Mouse (Mus musculus): ENCODE data around the gene Dnajc11. TPM values are rescaled to one million over a fixed set of nuclear protein-coding genes. Genes with fewer than 3 reads are reported as not detected.

Dnajc11 gene
- polyA plus RNA-seq, 1 experiment from 2014 or later = 47.5 TPM

- peak; percentile 60 for DNase-seq (ENCODE audit: low spot score)
- H3K27me3 ChIP-seq (replicated peaks; ENCODE audit: control insufficient read depth, insufficient read depth, low read length) = no peaks in the 10 kb centered on the region
- WGBS = 8% methylated on average over 8 of the region's 8 CpGs
- peak overlapping the region; percentile 71; the same call in 1 of the 2 replicates for H3K9ac ChIP-seq (ENCODE audit: low read depth, low read length)
- peak overlapping the region; percentile 90; the same call in 1 of the 2 replicates for H3K27ac ChIP-seq (replicated peaks; ENCODE audit: low read depth, low read length)
- peaks cover 8% of the 10 kb centered on the region for H3K36me3 ChIP-seq (ENCODE audit: control insufficient read depth, insufficient read depth, low read length)
- no peak for ATAC-seq (ENCODE audit: low read depth)
- no peaks in the 10 kb centered on the region for H3K9me3 ChIP-seq (ENCODE audit: control insufficient read depth, low read length)
- H3K4me1 ChIP-seq (ENCODE audit: control insufficient read depth, insufficient read depth, low read length) = peaks cover 23% of the 10 kb centered on the region
- H3K4me2 ChIP-seq (ENCODE audit: low read depth, low read length) = peak overlapping the region; percentile 99
- peak overlapping the region; percentile 71 for H3K4me3 ChIP-seq (ENCODE audit: low read depth, low read length)
Observed at GRCm38 (mm10) chr4:152007481-152008147, 74.1 kb downstream of the Dnajc11 start.

- WGBS = 2% methylated on average over 14 of the region's 14 CpGs
- DNase-seq (ENCODE audit: low spot score) = no peak
- peaks cover 8% of the 10 kb centered on the region for H3K36me3 ChIP-seq (ENCODE audit: control insufficient read depth, insufficient read depth, low read length)
- peak overlapping the region; percentile 99 for H3K4me2 ChIP-seq (ENCODE audit: low read depth, low read length)
- H3K9me3 ChIP-seq (ENCODE audit: control insufficient read depth, low read length) = no peaks in the 10 kb centered on the region
- no peak for ATAC-seq (ENCODE audit: low read depth)
- peak overlapping the region; percentile 71; the same call in 1 of the 2 replicates for H3K9ac ChIP-seq (ENCODE audit: low read depth, low read length)
- peak overlapping the region; percentile 90 for H3K27ac ChIP-seq (replicated peaks; ENCODE audit: low read depth, low read length)
- peaks cover 23% of the 10 kb centered on the region for H3K4me1 ChIP-seq (ENCODE audit: control insufficient read depth, insufficient read depth, low read length)
- peak overlapping the region; percentile 71 for H3K4me3 ChIP-seq (ENCODE audit: low read depth, low read length)
- H3K27me3 ChIP-seq (replicated peaks; ENCODE audit: control insufficient read depth, insufficient read depth, low read length) = no peaks in the 10 kb centered on the region
Observed at GRCm38 (mm10) chr4:152008148-152008500, 74.6 kb downstream of the Dnajc11 start.

GRCm38 (mm10) chr4:152008622-152009075, 75.2 kb downstream of the Dnajc11 start, which contains the start of gene Klhl21:
Gene Klhl21 (plus strand): TSS chr4:152008803.
- peak; percentile 98 for DNase-seq (ENCODE audit: low spot score)
- Histone ChIP-seq H3K4me1 (ENCODE audit: control insufficient read depth, insufficient read depth, low read length) (peaks cover 23% of the 10 kb centered on the region), H3K27ac (replicated peaks; ENCODE audit: low read depth, low read length) (peak within 1 kb of the TSS; percentile 90), H3K9ac (ENCODE audit: low read depth, low read length) (peak within 1 kb of the TSS; percentile 71), H3K4me2 (ENCODE audit: low read depth, low read length) (peak within 1 kb of the TSS; percentile 99), H3K9me3 (ENCODE audit: control insufficient read depth, low read length) (no peaks in the 10 kb centered on the region), H3K4me3 (ENCODE audit: low read depth, low read length) (peak within 1 kb of the TSS; percentile 71), H3K27me3 (replicated peaks; ENCODE audit: control insufficient read depth, insufficient read depth, low read length) (no peaks in the 10 kb centered on the region), H3K36me3 (ENCODE audit: control insufficient read depth, insufficient read depth, low read length) (peaks cover 8% of the 10 kb centered on the region)
- under 1% methylated on average over 40 of the region's 45 CpGs for WGBS
- peak; percentile 90 for ATAC-seq (ENCODE audit: low read depth)

GRCm38 (mm10) chr4:152009076-152010051, 75.9 kb downstream of the Dnajc11 start:
- ATAC-seq (ENCODE audit: low read depth) = peak; percentile 76

GRCm38 (mm10) chr4:152010091-152010706, 76.7 kb downstream of the Dnajc11 start:
- DNase-seq (ENCODE audit: low spot score) (peak; percentile 88), ATAC-seq (ENCODE audit: low read depth) (peak; percentile 36)
- Histone ChIP-seq H3K4me2 (ENCODE audit: low read depth, low read length) (peak overlapping the region; percentile 99), H3K27ac (replicated peaks; ENCODE audit: low read depth, low read length) (peak overlapping the region; percentile 90), H3K36me3 (ENCODE audit: control insufficient read depth, insufficient read depth, low read length) (peaks cover 20% of the 10 kb centered on the region), H3K9ac (ENCODE audit: low read depth, low read length) (peak overlapping the region; percentile 71), H3K4me1 (ENCODE audit: control insufficient read depth, insufficient read depth, low read length) (peaks cover 23% of the 10 kb centered on the region), H3K27me3 (replicated peaks; ENCODE audit: control insufficient read depth, insufficient read depth, low read length) (no peaks in the 10 kb centered on the region), H3K9me3 (ENCODE audit: control insufficient read depth, low read length) (no peaks in the 10 kb centered on the region), H3K4me3 (ENCODE audit: low read depth, low read length) (peak overlapping the region; percentile 71)
- WGBS = 1% methylated on average over 10 of the region's 10 CpGs

More at GRCm38 (mm10) chr4:152009076-152010051, 75.9 kb downstream of the Dnajc11 start:
- WGBS = 0% methylated on average over 52 of the region's 115 CpGs
- Histone ChIP-seq H3K27ac (replicated peaks; ENCODE audit: low read depth, low read length) (peak overlapping the region; percentile 90), H3K4me1 (ENCODE audit: control insufficient read depth, insufficient read depth, low read length) (peaks cover 23% of the 10 kb centered on the region), H3K4me2 (ENCODE audit: low read depth, low read length) (peak overlapping the region; percentile 99), H3K9ac (ENCODE audit: low read depth, low read length) (peak overlapping the region; percentile 71), H3K4me3 (ENCODE audit: low read depth, low read length) (peak overlapping the region; percentile 71), H3K27me3 (replicated peaks; ENCODE audit: control insufficient read depth, insufficient read depth, low read length) (no peaks in the 10 kb centered on the region), H3K9me3 (ENCODE audit: control insufficient read depth, low read length) (no peaks in the 10 kb centered on the region), H3K36me3 (ENCODE audit: control insufficient read depth, insufficient read depth, low read length) (peaks cover 11% of the 10 kb centered on the region)
- DNase-seq (ENCODE audit: low spot score) = peak; percentile 60

GRCm38 (mm10) chr4:152010707-152011134, 77.2 kb downstream of the Dnajc11 start:
- 13% methylated on average over 13 of the region's 13 CpGs for WGBS

GRCm38 (mm10) chr4:152011171-152011760, 77.8 kb downstream of the Dnajc11 start:
- H3K36me3 ChIP-seq (ENCODE audit: control insufficient read depth, insufficient read depth, low read length) = peaks cover 30% of the 10 kb centered on the region
- H3K4me2 ChIP-seq (ENCODE audit: low read depth, low read length) = peak overlapping the region; percentile 99
- 69% methylated on average over 8 of the region's 8 CpGs for WGBS
- no peak overlapping the region; the same call in 1 of the 2 replicates for H3K27ac ChIP-seq (replicated peaks; ENCODE audit: low read depth, low read length)
- peaks cover 23% of the 10 kb centered on the region for H3K4me1 ChIP-seq (ENCODE audit: control insufficient read depth, insufficient read depth, low read length)
- DNase-seq (ENCODE audit: low spot score) (no peak), ATAC-seq (ENCODE audit: low read depth) (no peak)
- H3K4me3 ChIP-seq (ENCODE audit: low read depth, low read length) = peak overlapping the region; percentile 71
- H3K27me3 ChIP-seq (replicated peaks; ENCODE audit: control insufficient read depth, insufficient read depth, low read length) = no peaks in the 10 kb centered on the region
- no peaks in the 10 kb centered on the region for H3K9me3 ChIP-seq (ENCODE audit: control insufficient read depth, low read length)
- peak overlapping the region; percentile 71 for H3K9ac ChIP-seq (ENCODE audit: low read depth, low read length)

More at GRCm38 (mm10) chr4:152010707-152011134, 77.2 kb downstream of the Dnajc11 start:
- Histone ChIP-seq H3K4me2 (ENCODE audit: low read depth, low read length) (peak overlapping the region; percentile 99), H3K36me3 (ENCODE audit: control insufficient read depth, insufficient read depth, low read length) (peaks cover 25% of the 10 kb centered on the region), H3K27ac (replicated peaks; ENCODE audit: low read depth, low read length) (peak overlapping the region; percentile 90), H3K9me3 (ENCODE audit: control insufficient read depth, low read length) (no peaks in the 10 kb centered on the region), H3K9ac (ENCODE audit: low read depth, low read length) (peak overlapping the region; percentile 71), H3K27me3 (replicated peaks; ENCODE audit: control insufficient read depth, insufficient read depth, low read length) (no peaks in the 10 kb centered on the region), H3K4me3 (ENCODE audit: low read depth, low read length) (peak overlapping the region; percentile 71), H3K4me1 (ENCODE audit: control insufficient read depth, insufficient read depth, low read length) (peaks cover 23% of the 10 kb centered on the region)
- ATAC-seq (ENCODE audit: low read depth) (no peak), DNase-seq (ENCODE audit: low spot score) (no peak)

All from embryonic facial prominence, embryonic 14.5 days (tissue).